ENCODE assay signal across 11 mouse cellular contexts in genomic region chr4:154109216-154109849, GRCm38 (mm10). TPM values are rescaled to one million over a fixed set of nuclear protein-coding genes. Genes with fewer than 3 reads are reported as not detected.
DNase-seq lines count a peak whose midpoint lies in the region; ATAC-seq and TF ChIP-seq lines count a peak whose summit lies in the region.
"Had no signal": no experiment of that assay in that cellular context is flagged by ENCODE, and none has a peak within 500 bp of the region (broad histone marks: within the 10 kb centered on the region; RNA-seq: fewer than 3 reads in every experiment).

No protein-coding gene starts in this region.

- H3K27me3 ChIP-seq in forebrain, postnatal 0 days (ENCODE audit: insufficient read depth, low read length) = no peaks in the 10 kb centered on the region

- ATAC-seq in forebrain, postnatal 0 days = peak; percentile 94

- no peak overlapping the region for H3K4me3 ChIP-seq in forebrain, postnatal 0 days (ENCODE audit: low read depth, low read length)
- H3K4me3 ChIP-seq: liver, embryonic 15.5 days had no signal

- no peak for TF ChIP-seq CTCF in forebrain, postnatal 0 days (IDR thresholded peaks at IDR 0.05; ENCODE audit: low read depth)

- H3K9ac ChIP-seq in forebrain, postnatal 0 days = no peak overlapping the region
- H3K9ac ChIP-seq: liver, embryonic 15.5 days had no signal

- H3K4me2 ChIP-seq in forebrain, postnatal 0 days (ENCODE audit: low read depth) = peak overlapping the region; percentile 10; the same call in 1 of the 2 replicates
- H3K4me2 ChIP-seq: liver, embryonic 15.5 days had no signal

- DNase-seq in layer of hippocampus, adult 18-20 months (ENCODE audit: low spot score in 2 of 2) = peak; percentile 40 to 50
- DNase-seq in layer of hippocampus, adult 9-10 months (ENCODE audit: low spot score) = no peak
- DNase-seq in cerebellum, adult 11-12 months = peak; percentile 85
- peak; percentile 71 for DNase-seq in forebrain, postnatal 0 days
- peak; percentile 43 for DNase-seq in right cerebral cortex, postnatal 14 days
- DNase-seq in kidney, postnatal 14 days = no peak
- DNase-seq in heart, postnatal 4 days = no peak
- DNase-seq in c-Kit-positive CD71-positive TER-119-positive erythroid progenitor cells, embryonic 14.5 days (ENCODE audit: low spot score) = no peak
- DNase-seq: adrenal gland, postnatal 25 days; kidney, postnatal 4 days had no signal

- peaks cover 8% of the 10 kb centered on the region; the same call in 1 of the 2 replicates for H3K4me1 ChIP-seq in forebrain, postnatal 0 days (ENCODE audit: insufficient read depth)

- 34% methylated on average over 18 of the region's 18 CpGs for WGBS in forebrain, postnatal 0 days

- H3K27ac ChIP-seq in forebrain, postnatal 0 days (ENCODE audit: low read depth, low read length) = no peak overlapping the region
- H3K27ac ChIP-seq: liver, embryonic 15.5 days had no signal

- H3K36me3 ChIP-seq in forebrain, postnatal 0 days (ENCODE audit: insufficient read depth) = no peaks in the 10 kb centered on the region
- H3K36me3 ChIP-seq: liver, embryonic 15.5 days had no signal

- H3K9me3 ChIP-seq in forebrain, postnatal 0 days (ENCODE audit: low read length) = no peaks in the 10 kb centered on the region
- H3K9me3 ChIP-seq: liver, embryonic 15.5 days had no signal

RNA-seq across cellular contexts. Expression of gene Trp73, which starts 30.7 kb away (rescaled TPM):
- total RNA-seq in layer of hippocampus, adult 18-20 months (2021) = 1 to 10 TPM; 1.9 to 2.5 TPM
- 2.2 and 3.9 TPM in 2 replicates for total RNA-seq in forebrain, postnatal 0 days (2014; rRNA removed)
- polyA plus RNA-seq in forebrain, postnatal 0 days (2015; fragmentation: Nextera tagmentation; extraction: Ambion mirVana) = 3.5 and 4.1 TPM in 2 replicates
- not detected for total RNA-seq in heart, postnatal 4 days (2021)
- total RNA-seq: adrenal gland, postnatal 25 days had no signal
- polyA plus RNA-seq: liver, embryonic 15.5 days had no signal

RNA-seq across cellular contexts. Expression of gene Wrap73, which starts 32.8 kb away (rescaled TPM):
- 10 to 100 TPM; 30.0 to 35.8 TPM for total RNA-seq in layer of hippocampus, adult 18-20 months (2021)
- 44.1 and 44.4 TPM in 2 replicates for total RNA-seq in forebrain, postnatal 0 days (2014; rRNA removed)
- polyA plus RNA-seq in forebrain, postnatal 0 days (2015; fragmentation: Nextera tagmentation; extraction: Ambion mirVana) = 37.6 and 42.7 TPM in 2 replicates
- 10 to 100 TPM; 11.6 to 13.3 TPM for total RNA-seq in heart, postnatal 4 days (2021)

RNA-seq across cellular contexts. Expression of gene Tprgl, which starts 51.1 kb away (rescaled TPM):
- total RNA-seq in layer of hippocampus, adult 18-20 months (2021) = 100 to 1,000 TPM; 196 to 199 TPM
- 185 and 202 TPM in 2 replicates for total RNA-seq in forebrain, postnatal 0 days (2014; rRNA removed)
- polyA plus RNA-seq in forebrain, postnatal 0 days (2015; fragmentation: Nextera tagmentation; extraction: Ambion mirVana) = 223 and 224 TPM in 2 replicates
- total RNA-seq in heart, postnatal 4 days (2021) = 100 to 1,000 TPM; 100 to 113 TPM

Comparison
In these comparisons a context has a peak if more than half of its experiments do, and no peak if none do; other contexts are left out.
1. DNase-seq: peak in layer of hippocampus, adult 18-20 months (2 of 2), cerebellum, adult 11-12 months (single experiment), forebrain, postnatal 0 days (single experiment) and right cerebral cortex, postnatal 14 days (single experiment); none in layer of hippocampus, adult 9-10 months (single experiment), kidney, postnatal 14 days (single experiment), heart, postnatal 4 days (single experiment) and c-Kit-positive CD71-positive TER-119-positive erythroid progenitor cells, embryonic 14.5 days (single experiment).